Mouse (Mus musculus): Measurements from ENCODE around the gene Rps17.

Gene Rps17

GRCm38 (mm10) chr7:81344544-81345446 lies at the start of gene Rps17:
Gene Rps17 (minus strand): TSS chr7:81345254.
- DNase-seq (ENCODE audit: low read depth, low spot score) = peak; percentile 97

DNA sequence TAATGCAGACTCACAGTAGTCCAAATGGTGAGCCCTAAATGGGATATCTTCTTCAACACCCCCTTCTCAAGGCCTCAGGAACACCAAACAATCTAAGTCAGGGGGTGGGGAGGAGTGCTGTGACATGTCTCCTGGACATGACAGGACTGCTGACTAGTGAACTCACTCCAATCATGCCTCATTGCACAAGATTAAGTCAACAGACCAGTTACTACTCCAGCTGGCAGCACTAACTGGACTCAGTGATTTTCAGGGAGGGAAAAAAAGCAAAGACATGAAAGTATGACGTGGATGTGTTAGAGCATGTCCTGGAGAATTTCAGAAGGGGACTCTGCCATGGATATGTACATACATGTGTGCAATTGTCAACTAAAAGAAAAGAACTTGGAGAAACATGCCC lies 34.3 kb upstream of the Rps17 start:
- no peak for DNase-seq (ENCODE audit: low read depth, low spot score)

DNA sequence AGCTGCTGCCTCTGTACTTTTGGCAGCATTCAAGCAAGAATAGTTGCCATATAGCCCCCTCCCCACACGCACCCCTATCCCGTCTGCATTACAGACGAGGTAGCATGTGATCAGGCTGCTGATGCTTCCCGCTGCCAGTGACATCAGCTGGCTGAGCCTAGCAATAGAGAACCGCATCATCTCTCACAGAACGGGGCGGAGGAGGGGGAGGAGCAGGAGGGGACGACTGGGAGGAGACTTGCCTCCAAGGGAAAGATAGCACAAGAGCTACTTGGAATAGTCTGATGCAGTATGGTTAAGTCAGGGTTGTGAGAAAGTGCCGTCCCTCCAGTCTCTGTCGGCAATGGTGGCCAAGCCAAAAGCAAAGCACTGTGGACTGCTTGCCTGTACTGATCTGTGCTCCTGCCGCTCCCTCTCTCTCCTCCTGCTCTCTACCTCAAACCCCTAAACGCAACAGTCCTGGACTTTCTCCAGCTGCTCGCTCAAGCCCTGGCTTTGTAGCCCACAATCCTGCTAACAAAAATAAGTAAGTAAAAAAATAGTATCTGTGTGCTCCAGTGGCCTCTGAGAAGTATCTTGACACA lies 27.4 kb upstream of the Rps17 start:
- DNase-seq (ENCODE audit: low read depth, low spot score) = no peak

DNA sequence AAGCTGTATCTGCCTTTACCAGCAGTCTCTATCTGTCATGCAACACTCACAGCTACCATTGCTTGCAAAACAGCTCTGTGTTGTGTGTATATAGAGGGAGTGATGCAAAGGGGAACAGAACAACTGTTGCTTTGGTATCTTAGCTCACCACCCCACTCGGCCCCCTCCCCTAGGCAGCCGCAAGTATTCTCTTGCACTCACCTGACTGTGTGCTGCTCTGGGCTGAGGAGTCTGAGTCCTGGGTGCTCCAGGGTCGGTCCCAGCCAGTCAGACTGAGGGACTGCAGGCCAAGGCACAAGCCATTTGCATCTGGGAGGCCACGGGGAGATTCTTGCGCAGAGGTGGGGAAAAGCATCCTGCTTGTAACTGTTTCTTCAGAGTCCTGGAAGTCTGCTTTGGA lies 26.8 kb upstream of the Rps17 start:
- no peak for DNase-seq (ENCODE audit: low read depth, low spot score)

- DNase-seq (ENCODE audit: low read depth, low spot score) = no peak
These were observed 24.7 kb upstream of the Rps17 start for GRCm38 (mm10) chr7:81369724-81370123.

DNA sequence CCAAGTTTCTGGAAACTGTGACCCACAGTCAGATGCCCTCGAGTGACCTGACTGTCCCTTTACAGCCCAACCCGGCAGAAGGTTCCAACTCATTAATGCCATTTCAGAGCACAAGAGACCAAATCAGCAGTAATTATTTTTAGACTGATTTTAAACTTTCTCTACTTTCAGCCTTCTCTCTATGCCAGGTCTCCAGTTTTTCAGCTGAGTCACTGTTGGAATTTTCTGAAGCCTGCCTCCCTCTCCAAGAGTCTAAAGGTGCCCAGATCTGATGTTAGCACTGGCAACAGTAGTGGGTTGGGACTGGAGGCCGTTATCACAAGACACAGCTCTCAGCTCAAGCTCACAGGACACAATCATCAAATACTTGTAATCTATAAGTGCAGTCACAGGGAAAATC lies 22.9 kb upstream of the Rps17 start:
- no peak for DNase-seq (ENCODE audit: low read depth, low spot score)

GRCm38 (mm10) chr7:81356975-81357374 lies 11.9 kb upstream of the Rps17 start:
- no peak for DNase-seq (ENCODE audit: low read depth, low spot score)

DNA sequence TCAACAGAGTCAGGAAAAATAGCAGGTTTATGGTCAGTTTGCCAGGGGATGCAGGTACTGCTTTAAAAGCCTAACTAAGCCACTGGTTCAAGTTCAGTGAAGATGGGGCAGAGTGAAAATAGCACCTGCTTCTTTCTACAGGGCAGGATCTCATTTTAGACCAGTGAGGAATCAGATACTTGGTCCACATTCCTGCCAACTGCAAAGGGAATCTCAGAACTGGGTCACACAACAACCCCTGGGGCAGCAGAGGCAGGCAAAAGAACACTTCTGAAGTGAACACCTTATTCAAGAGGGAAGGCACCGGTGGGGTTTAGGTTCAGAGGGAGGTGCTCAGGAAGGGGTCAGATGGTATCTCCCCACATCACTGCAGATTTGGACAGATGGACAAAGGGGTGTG lies 11.3 kb upstream of the Rps17 start:
- DNase-seq (ENCODE audit: low read depth, low spot score) = no peak

- no peak for DNase-seq (ENCODE audit: low read depth, low spot score)
These were observed 10.7 kb upstream of the Rps17 start for GRCm38 (mm10) chr7:81355746-81356145.

DNA sequence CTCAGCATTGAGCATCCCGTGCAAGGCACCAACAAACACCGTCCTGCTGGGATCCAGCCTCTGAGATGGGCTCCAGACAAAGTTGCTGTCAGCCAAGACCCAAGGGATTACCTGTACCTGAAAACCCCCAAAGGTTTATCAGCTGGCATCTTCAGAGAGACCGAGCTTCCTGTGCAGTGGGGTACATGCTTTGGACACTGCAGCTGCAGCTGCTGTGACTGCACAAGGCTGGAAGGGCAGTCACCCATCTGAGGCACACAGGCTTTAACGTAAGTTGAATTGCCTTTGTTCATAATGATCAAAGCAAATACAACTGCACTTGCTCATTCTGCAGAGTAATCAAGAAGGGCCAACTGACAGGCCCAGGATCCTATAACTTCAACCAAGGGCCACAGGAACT lies 6.8 kb upstream of the Rps17 start:
- no peak for DNase-seq (ENCODE audit: low read depth, low spot score)

- no peak for DNase-seq (ENCODE audit: low read depth, low spot score)
These were observed 3.2 kb upstream of the Rps17 start for GRCm38 (mm10) chr7:81348206-81348605.

- DNase-seq (ENCODE audit: low read depth, low spot score) = no peak
These were observed 555 bp upstream of the Rps17 start for GRCm38 (mm10) chr7:81345447-81346170.

GRCm38 (mm10) chr7:81343831-81344230 lies 1.2 kb downstream of the Rps17 start:
- DNase-seq (ENCODE audit: low read depth, low spot score) = peak; percentile 30

DNA sequence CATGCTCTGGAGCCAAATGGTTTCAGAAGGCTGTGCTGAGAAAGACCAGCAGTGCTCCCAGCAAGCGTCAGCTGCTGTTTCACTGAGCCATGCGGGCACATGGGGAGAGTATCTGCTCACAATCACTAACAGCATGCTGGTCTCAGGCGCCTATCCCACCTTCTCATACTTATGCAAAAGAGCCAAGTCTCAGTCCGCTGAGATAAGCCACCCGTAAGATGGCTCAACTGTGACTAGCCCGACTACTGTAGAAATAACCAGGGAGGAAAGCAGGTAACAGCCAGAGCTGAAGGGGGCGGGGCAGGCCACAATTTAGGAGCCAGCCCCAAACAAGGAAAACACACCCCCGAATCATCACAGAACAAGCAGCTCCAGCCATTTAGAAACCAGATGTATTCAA lies 1.7 kb downstream of the Rps17 start:
- peak; percentile 23 for DNase-seq (ENCODE audit: low read depth, low spot score)

DNA sequence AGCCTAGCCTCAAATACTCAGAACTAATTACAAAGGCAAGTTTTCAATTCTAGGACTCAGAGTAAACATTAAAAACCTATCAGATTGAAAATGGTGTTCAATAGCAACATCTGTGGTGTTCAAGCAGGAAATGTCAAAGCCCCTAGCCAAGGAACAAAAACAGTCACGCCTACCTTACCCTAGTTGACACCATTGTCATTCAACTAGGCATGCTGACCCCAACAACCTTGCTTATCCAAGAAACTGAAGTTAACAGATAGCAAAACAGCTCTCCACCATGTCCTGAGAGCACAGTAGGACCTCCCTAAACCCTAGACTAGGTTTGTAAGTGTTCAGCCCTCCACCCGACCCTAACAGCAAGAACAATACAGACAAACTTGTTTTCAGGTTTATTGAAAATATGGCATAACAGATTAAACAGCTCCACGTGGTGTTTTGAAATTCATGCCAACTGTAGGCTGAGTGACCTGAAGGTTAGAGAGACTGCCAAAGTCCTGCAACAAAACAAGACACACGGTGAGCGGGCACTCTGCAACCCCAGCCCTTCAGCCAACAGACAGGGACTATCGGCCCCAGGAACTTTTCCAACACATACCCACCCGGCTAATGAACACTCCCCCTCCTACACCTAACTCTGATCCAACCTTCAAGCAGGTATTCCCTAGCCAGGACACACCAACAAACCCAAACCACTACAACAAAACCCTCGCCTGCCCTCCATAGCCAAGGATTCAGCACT lies 2.5 kb downstream of the Rps17 start:
- no peak for DNase-seq (ENCODE audit: low read depth, low spot score)

GRCm38 (mm10) chr7:81341563-81341962 lies 3.5 kb downstream of the Rps17 start:
- peak; percentile 47 for DNase-seq (ENCODE audit: low read depth, low spot score)

GRCm38 (mm10) chr7:81339783-81340182 lies 5.3 kb downstream of the Rps17 start:
- DNase-seq (ENCODE audit: low read depth, low spot score) = peak; percentile 70

DNA sequence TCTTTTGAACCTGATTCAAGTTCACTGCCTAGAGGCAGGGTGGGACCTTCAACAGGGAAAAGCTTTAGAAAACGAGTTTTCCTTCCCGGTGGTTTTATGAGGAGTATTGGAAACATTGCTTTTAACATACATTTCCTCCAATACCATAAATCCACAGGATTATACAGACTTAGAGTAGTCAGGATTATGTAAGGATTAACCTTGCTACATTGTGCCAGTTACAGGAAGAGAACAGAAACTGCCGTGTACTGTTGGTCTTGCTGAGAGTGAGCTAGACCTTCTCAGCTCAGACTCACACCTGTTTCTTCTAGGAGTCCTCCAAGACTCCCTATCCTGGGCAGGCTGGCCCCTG lies 6.6 kb downstream of the Rps17 start:
- DNase-seq (ENCODE audit: low read depth, low spot score) = no peak

GRCm38 (mm10) chr7:81337785-81338521 lies 7.1 kb downstream of the Rps17 start:
- DNase-seq (ENCODE audit: low read depth, low spot score) = no peak

DNA sequence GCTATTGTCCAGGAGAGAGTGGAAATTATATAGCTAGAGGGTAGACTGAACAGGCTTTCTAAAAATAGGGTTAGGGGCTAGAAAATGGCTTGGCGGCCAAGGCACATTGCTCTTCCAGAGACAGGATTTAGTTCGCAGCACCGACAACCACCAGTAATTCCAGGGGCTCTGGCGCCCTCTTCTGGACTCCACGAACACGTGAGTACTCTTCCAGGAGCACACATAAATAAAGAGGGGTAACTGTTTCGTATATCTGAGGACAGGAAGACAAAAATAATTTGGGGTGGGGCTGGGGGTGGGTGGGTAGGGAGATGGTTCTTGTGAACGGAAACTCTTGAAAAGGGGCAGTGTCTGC lies 8.6 kb downstream of the Rps17 start:
- DNase-seq (ENCODE audit: low read depth, low spot score) = peak; percentile 34

DNA sequence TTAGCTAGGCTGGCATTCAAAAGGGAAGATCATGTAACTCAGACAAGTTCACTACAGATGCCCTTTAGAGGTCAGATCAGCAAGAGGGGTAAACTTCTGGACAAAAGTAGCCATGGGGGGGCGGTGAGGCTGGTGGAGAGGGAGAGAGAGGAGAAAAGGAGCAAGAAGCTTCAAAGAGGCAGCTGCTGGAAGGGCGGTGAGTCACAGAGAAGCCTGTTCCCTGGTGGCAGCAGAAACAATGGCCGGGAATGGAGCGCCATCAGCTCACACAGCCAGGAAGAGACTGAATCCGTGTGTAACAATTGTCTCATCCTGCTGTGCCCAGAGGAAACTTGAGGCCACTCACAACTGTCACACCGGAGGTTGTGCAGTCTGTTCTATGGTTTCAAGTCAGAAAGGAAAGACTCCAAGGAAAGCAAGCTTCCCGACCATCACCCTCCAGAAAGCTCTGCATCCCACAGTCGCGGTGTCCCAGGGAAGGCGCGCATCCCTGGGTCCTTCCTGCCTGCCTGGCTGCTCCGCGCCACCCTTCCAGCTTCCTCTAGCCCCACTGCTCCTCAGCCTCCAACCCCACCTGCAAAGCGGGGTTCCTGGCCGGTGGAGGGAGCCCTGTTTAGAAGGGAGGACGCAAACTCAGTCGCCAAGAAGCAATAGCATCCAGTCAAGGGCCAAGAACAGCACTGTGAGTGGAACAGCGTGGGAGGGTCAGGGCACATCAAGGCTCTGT lies 9.2 kb downstream of the Rps17 start:
- DNase-seq (ENCODE audit: low read depth, low spot score) = no peak
